Mouse (Mus musculus) thymus, postnatal 36 days (tissue): Measurements from ENCODE around the gene Mapkbp1.
A peak's percentile ranks its signal among the peaks of the same experiment; 100 is the strongest.

ENCODE experiments used
- DNase-seq, 2 experiments: peaks; one replicate each; pipeline ENCODE4 v3.0.0; 2022; ENCODE audit warnings: mixed read lengths in 2 of 2

The Mapkbp1 gene

DNA sequence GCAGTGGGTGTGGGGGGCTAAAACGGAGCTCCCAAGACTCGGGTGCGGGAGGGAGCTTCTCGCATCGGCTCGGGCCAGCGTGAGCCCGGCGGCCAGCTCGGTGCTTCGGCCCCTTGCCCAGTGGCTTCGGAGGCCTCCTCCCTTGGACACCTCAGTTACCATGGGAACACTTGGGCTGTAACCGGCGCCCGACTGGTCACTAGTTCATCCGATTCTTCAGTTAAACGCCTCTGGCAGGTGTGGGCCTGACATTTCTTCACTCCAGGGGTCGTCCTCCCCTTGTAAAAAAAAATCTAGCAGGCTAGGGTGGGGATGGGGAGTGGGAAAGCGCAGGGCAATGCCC, at the start of gene Mapkbp1:
Mapkbp1 (plus strand) TSS at position 163 of the 343 bp plus-strand sequence.
- DNase-seq: no peak

DNA sequence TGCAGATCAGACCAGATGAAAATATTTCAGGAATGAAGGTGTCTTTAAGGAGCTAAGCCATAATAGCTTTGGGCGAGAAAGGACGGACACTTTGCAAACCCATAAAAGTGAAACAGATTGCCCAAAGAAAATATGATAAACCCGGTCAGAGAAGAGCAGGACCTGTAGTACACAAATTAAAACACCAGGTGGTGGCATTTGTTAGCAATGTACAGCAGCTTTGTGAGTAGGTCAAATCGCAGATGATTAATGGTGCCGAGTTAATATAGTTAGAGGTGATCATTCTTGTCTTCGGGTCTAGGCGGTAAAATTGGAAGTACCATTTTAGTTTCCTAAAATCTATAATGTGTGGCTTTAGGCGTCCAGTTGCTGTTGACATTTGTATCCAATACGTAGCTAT, 1.9 kb upstream of the Mapkbp1 start:
- DNase-seq: peak in 1 of 2 experiments; percentile 15

GRCm38 (mm10) chr2:119971316-119971715, 1.2 kb upstream of the Mapkbp1 start:
- no peak for DNase-seq

DNA sequence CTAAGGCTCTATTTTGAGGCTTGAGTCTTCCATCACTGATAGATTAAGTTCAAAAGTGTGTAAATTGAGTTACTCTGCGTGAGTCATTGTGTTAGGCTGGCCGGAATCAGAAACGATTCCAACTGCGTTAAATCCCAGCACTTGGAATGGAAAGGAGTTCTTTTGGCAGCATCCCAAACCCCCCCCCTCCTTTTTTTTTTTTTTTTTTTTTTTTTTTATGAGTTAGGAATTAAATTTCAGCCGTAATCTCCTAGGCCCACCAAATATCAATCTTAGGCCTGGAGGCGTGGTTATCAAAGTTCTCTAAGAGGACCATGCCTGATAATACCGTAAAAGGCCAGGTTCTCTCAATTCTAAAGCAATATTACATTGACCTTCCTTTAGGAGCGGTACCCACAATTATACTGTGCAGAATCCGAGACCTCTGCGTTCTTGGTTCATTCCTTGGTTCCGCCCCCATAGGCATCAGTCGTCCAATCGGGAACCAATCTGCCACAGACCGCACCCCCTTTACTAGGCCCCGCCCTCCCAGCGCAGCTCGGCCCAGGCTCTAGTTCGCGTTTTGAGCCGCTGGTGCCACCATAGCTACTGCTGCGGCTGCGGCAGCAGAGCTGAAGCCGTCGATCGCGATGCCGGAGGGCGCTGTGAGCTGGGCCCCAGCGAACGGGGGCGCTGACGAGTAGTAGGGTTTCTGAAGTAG, 512 bp upstream of the Mapkbp1 start:
- DNase-seq: peak; percentile 94 to 96

GRCm38 (mm10) chr2:119980343-119980986, 8.0 kb downstream of the Mapkbp1 start:
- DNase-seq: no peak

- no peak for DNase-seq
Observed at GRCm38 (mm10) chr2:119981631-119982030, 9.1 kb downstream of the Mapkbp1 start.

GRCm38 (mm10) chr2:119985871-119986270, 13.4 kb downstream of the Mapkbp1 start:
- DNase-seq: no peak

GRCm38 (mm10) chr2:119986369-119986768, 13.9 kb downstream of the Mapkbp1 start:
- no peak for DNase-seq

GRCm38 (mm10) chr2:119987441-119987840, 14.9 kb downstream of the Mapkbp1 start:
- no peak for DNase-seq

DNA sequence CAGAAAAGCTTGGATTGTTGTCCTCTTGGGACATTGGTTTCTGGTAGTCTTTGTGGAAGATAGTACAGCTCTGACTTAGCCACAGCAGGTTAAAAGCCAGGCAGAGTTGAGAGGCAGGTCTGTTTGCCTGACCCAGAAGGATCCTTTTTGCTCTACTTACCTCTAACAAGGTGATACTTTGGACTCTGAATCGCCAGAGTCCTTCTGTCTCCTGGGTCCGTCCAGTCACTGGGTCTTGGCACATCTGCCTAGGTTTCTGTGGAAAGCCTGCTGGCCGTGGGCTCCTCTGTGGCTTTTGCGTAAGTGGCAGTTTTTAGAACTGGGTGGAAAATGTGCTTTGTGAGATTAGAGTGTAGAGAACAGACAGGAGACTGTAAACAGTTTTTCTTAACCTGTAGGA, 16.5 kb downstream of the Mapkbp1 start:
- DNase-seq: no peak

- DNase-seq: no peak
Observed at GRCm38 (mm10) chr2:119990881-119991280, 18.4 kb downstream of the Mapkbp1 start.

- no peak for DNase-seq
Observed at GRCm38 (mm10) chr2:119992349-119992748, 19.9 kb downstream of the Mapkbp1 start.

- no peak for DNase-seq
Observed at GRCm38 (mm10) chr2:119993515-119993914, 21.0 kb downstream of the Mapkbp1 start.

DNA sequence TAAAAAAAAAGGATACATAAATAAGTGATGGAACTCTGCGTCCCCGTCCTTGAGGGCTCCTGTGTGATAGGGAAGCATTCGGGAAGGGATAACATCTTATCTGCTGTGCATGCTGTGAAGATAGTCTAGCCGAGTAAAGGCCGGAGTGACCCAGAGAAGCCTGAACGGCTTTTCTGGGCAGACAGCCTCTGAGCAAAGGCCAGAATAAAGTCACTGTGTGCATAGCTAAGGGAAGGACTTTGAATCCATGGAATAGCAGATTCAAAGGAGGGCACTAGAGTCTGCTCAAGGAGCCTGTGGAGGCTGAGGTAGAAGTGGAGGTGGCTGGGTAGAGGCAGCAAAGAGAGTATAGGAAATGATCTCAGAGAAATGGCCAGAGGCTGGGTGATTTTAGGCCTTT, 22.3 kb downstream of the Mapkbp1 start:
- no peak for DNase-seq

DNA sequence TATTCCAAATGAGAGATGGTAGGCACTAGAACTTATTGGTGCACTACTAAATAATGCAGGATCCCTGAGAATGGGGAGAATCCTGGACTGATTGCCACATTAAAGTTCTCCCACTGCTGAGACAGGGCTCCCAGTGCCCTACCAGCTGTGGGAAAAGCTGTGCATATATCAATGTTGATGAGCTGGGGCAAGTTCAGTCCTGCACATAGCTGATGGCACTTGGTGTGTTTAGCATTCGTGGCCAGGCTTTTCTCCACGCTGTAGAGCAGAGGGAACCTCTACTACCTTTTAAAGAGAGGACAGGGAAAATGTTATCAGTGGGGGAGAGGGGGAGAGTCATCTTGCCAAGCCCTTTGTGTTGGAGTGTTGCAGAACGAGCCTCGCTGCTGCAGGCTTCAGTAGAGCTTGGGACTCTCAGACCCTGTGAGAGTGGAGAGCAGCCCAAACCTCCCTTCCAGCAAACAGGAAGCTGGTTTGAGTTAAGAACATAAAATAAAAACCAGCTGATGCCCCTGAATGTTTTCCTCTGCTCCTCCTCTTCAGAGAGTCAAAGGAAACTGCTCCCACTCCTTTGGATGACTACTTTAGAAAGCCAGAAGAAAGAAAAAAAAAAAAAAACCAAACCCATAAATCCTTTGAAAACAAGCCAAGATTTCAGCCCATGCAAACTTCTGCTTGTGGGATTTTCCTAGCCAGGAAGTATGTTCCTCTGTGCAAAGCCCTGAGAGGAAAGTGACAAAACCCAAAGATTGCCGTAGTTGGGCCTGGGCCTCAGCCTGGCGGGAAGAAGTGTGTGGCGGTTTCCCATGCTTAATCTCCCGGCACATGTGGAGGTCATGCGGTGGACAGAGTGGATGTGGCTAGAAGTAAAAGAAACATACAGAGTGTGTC, 23.1 kb downstream of the Mapkbp1 start:
- no peak for DNase-seq

DNA sequence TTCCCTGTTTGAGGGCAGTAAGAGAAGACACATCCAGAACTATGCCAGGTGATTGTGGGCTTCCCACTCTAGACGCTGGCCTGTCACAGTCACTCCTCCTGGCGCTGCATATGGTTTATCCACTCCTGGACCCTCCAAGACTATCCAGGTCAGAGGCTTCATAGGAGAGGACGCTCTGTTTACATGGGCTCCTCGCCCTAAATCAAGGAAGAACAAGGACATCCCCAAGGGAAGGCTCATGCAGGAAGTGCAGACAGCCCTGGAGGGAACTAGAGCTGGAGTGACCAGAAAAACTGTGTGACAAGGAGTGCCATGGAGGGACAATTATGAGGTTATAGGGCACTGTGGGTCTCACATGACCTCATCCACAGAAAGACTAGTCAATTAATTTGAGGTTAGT, 24.9 kb downstream of the Mapkbp1 start:
- no peak for DNase-seq

- no peak for DNase-seq
Observed at GRCm38 (mm10) chr2:119999731-120000130, 27.2 kb downstream of the Mapkbp1 start.

DNA sequence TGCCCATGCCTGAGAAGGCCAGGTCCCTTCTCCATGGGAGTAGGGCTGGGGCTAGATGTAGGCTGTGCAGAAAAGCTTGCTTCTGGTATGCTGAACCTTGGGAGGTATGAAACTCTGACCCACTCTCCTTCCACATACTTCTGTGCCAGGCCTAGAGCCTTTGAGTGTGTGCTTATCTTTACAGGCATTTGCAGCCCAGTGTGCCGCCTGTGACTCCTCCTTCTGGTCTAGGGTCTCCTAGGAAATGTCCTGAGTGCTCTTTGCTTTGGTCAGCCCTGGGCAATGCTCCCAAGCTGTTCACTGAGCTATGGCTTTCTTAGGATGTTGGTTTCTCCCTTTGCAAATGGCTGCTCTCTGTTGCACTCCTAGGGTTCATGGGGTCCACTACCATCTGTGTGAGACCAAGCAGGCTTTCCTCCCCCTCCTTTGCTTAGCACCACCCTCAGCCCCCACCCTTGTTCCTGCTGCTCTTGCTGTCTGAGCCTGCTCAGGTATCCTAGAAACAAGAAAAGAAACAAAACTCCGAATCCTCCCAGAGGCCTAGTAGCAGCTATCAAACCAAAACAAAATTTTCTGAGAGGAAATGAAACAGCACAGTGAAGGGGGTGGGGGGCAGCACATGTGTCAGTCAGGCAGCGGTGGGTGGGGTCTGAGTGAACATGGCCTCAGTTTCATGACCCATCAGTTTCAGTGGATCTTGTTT, 28.5 kb downstream of the Mapkbp1 start:
- no peak for DNase-seq

GRCm38 (mm10) chr2:120001956-120002355, 29.5 kb downstream of the Mapkbp1 start:
- no peak for DNase-seq

DNA sequence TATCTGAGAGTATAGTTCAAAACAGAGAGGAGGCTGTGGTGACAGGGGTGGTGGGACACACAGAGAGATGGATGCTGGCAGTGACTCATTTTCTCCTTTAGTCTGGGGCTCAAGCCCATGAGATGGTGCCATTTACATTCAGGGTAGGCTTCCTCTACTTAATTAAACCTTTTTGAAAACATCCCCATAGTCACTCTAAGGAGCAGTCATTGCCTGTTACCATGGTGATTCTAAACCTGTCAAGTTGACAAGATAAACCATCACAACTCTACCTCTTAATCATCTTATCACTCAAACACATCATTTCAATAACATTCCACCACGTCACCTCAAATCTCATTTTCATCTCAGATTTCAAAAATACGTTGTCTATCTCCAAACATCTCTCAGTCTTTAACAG, 31.5 kb downstream of the Mapkbp1 start:
- DNase-seq: no peak

DNA sequence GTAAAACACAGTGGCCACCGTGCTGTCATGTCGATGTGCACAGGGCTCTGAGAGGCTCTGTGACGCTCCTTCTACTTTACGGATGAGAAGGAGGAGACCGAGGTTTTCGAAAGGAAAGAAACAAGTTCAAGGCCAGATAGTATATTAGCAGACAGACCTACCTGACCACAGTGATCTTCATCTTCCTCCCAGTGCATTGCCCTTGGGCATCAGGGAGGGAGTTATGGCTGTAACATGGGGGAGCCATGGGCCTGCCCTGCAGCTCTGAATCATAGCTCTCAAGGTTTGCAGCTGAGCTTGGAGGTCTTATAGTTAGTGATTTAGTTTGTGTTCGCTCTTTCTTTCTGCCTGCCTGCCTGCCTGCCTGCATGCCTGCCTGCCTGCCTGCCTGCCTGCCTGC, 34.2 kb downstream of the Mapkbp1 start:
- no peak for DNase-seq

GRCm38 (mm10) chr2:120007680-120008210, 35.2 kb downstream of the Mapkbp1 start:
- no peak for DNase-seq

DNA sequence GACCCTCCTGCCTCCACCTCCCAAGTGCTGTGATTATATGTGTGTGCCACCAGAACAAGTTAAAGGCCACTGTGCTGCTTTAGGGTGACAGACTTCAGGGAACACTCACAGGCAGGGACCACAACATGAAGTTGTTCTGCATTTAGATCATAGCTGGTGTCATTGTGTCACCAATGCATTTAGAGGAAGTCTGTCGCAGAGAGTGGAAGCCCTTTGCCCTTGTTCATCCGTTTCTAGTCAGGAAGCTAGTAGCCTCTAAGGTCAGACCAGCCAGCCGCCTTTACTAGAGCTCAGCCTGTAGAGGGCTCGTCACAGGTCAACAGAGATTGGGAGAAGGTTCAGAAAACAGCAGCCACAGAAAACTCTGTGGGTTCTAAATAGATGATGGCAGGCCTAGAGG, 36.2 kb downstream of the Mapkbp1 start:
- no peak for DNase-seq
